In the genomic region with DNA sequence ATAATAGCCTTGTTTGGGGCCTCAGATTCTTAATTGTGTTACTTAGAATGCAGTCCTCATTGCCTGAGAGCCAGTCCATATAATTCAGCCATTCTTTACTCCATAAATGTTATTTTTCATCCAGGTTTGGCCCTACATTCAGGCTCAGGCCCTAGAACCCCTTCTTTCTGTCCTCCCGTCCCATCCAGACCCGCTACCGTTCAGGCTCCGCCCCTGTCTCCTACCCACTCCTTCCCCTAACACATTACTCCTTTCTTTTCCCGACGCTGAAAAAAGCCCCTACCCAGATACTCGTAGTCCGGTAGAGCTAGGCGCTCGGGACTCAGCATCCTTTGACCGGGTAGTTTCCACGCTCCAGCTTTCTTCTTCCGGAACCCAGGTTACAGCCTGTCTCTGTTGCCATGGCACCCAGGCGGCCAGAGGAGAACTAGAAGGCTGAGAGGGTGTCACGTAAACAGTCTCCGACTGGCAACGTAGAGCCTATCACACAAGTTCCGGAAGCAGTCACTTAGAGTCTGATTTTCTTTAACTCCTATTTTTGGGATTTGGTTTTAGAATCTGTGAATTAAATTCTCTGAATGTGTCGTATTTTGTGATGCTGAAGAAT, we compare ENCODE assay signal across 8 mouse cellular contexts. TPM values are rescaled to one million over a fixed set of nuclear protein-coding genes. Genes with fewer than 3 reads are reported as not detected.
DNase-seq lines count a peak whose midpoint lies in the region; ATAC-seq and TF ChIP-seq lines count a peak whose summit lies in the region.

TSS of gene 1110051M20Rik (minus strand) at position 419 of the 607 bp plus-strand sequence.

- no peak for TF ChIP-seq CTCF in E14TG2a.4 (conservative IDR thresholded peaks at IDR 0.05; ENCODE audit: low read length)

- no peaks in the 10 kb centered on the region for H3K36me3 ChIP-seq in E14TG2a.4 (ENCODE audit: insufficient read depth, low read length)
- no peaks in the 10 kb centered on the region for H3K36me3 ChIP-seq in forebrain, embryonic 11.5 days (ENCODE audit: control insufficient read depth, insufficient read depth, low read length)
- H3K36me3 ChIP-seq in heart, embryonic 15.5 days, result no peaks in the 10 kb centered on the region
- no peaks in the 10 kb centered on the region for H3K36me3 ChIP-seq in liver, embryonic 13.5 days
- H3K36me3 ChIP-seq in stomach, embryonic 14.5 days (ENCODE audit: control insufficient read depth, insufficient read depth, low read length), result no peaks in the 10 kb centered on the region

- ATAC-seq in forebrain, embryonic 11.5 days (replicated peaks; ENCODE audit: low FRiP score), result peak; percentile 95
- ATAC-seq in heart, embryonic 15.5 days (replicated peaks; ENCODE audit: insufficient number of reproducible peaks, insufficient read depth, low FRiP score, low read depth), result peak; percentile 77; the same call in 1 of the 2 replicates
- no peak for ATAC-seq in liver, embryonic 13.5 days (ENCODE audit: low read depth)
- peak; percentile 91 for ATAC-seq in stomach, embryonic 14.5 days (ENCODE audit: insufficient number of reproducible peaks, insufficient read depth, low FRiP score, low read depth)

- H3K4me2 ChIP-seq in forebrain, embryonic 11.5 days (ENCODE audit: low read depth, low read length, severe bottlenecking), result peak within 1 kb of the TSS; percentile 69
- H3K4me2 ChIP-seq in heart, embryonic 15.5 days, result peak within 1 kb of the TSS; percentile 65
- H3K4me2 ChIP-seq in liver, embryonic 13.5 days, result peak within 1 kb of the TSS; percentile 75
- peak within 1 kb of the TSS; percentile 50 for H3K4me2 ChIP-seq in stomach, embryonic 14.5 days (replicated peaks; ENCODE audit: low read depth, low read length)

- peak within 1 kb of the TSS; percentile 44; the same call in 1 of the 2 replicates for H3K27ac ChIP-seq in forebrain, embryonic 11.5 days (ENCODE audit: low read depth, low read length)
- H3K27ac ChIP-seq in heart, embryonic 15.5 days, result 0 out of 2 replicates have a peak within 1 kb of the TSS, but pooled peaks have one; percentile 11
- H3K27ac ChIP-seq in liver, embryonic 13.5 days, result no peak within 1 kb of the TSS
- H3K27ac ChIP-seq in stomach, embryonic 14.5 days (ENCODE audit: low read length), result no peak within 1 kb of the TSS

- peak within 1 kb of the TSS; percentile 59 for H3K9ac ChIP-seq in forebrain, embryonic 11.5 days (ENCODE audit: low read length)
- H3K9ac ChIP-seq in heart, embryonic 15.5 days, result peak within 1 kb of the TSS; percentile 47
- H3K9ac ChIP-seq in liver, embryonic 13.5 days, result peak within 1 kb of the TSS; percentile 45
- H3K9ac ChIP-seq in stomach, embryonic 14.5 days (replicated peaks; ENCODE audit: low read depth, low read length), result 0 out of 2 replicates have a peak within 1 kb of the TSS, but pooled peaks have one; percentile 32

- no peaks in the 10 kb centered on the region for H3K27me3 ChIP-seq in E14TG2a.4 (ENCODE audit: insufficient read depth, low read length)
- no peaks in the 10 kb centered on the region for H3K27me3 ChIP-seq in forebrain, embryonic 11.5 days (ENCODE audit: control insufficient read depth, insufficient read depth, low read length)
- no peaks in the 10 kb centered on the region for H3K27me3 ChIP-seq in heart, embryonic 15.5 days
- no peaks in the 10 kb centered on the region for H3K27me3 ChIP-seq in liver, embryonic 13.5 days
- H3K27me3 ChIP-seq in stomach, embryonic 14.5 days (ENCODE audit: control insufficient read depth, insufficient read depth, low read length), result no peaks in the 10 kb centered on the region

- peak; percentile 86 for DNase-seq in c-Kit-positive CD71-positive TER-119-negative erythroid progenitor cells, embryonic 14.5 days (ENCODE audit: low read depth)
- peak; percentile 91 for DNase-seq in forebrain, embryonic 11.5 days (ENCODE audit: low spot score)
- DNase-seq in kidney, postnatal 14 days, result peak; percentile 92
- DNase-seq in liver, embryonic 13.5 days, result peak; percentile 66
- peak; percentile 81 to 86 for DNase-seq in natural killer cell, adult 2 months (ENCODE audit: low spot score in 2 of 2)

- peaks cover 17% of the 10 kb centered on the region for H3K4me1 ChIP-seq in E14TG2a.4 (replicated peaks; ENCODE audit: low read depth, low read length)
- H3K4me1 ChIP-seq in forebrain, embryonic 11.5 days (replicated peaks; ENCODE audit: control insufficient read depth, insufficient read depth, low read length), result no peaks in the 10 kb centered on the region; the same call in 1 of the 2 replicates
- peaks cover 6% of the 10 kb centered on the region for H3K4me1 ChIP-seq in heart, embryonic 15.5 days (replicated peaks)
- H3K4me1 ChIP-seq in liver, embryonic 13.5 days (replicated peaks), result peaks cover 7% of the 10 kb centered on the region
- peaks cover 4% of the 10 kb centered on the region; the same call in 1 of the 2 replicates for H3K4me1 ChIP-seq in stomach, embryonic 14.5 days (ENCODE audit: control insufficient read depth, insufficient read depth, low read length)

- H3K4me3 ChIP-seq in E14TG2a.4 (replicated peaks; ENCODE audit: low read length), result peak within 1 kb of the TSS; percentile 84
- H3K4me3 ChIP-seq in forebrain, embryonic 11.5 days (ENCODE audit: low read depth, low read length), result peak within 1 kb of the TSS; percentile 66
- H3K4me3 ChIP-seq in heart, embryonic 15.5 days, result peak within 1 kb of the TSS; percentile 71
- peak within 1 kb of the TSS; percentile 67 for H3K4me3 ChIP-seq in liver, embryonic 13.5 days (replicated peaks)
- H3K4me3 ChIP-seq in stomach, embryonic 14.5 days (ENCODE audit: low read depth, low read length), result peak within 1 kb of the TSS; percentile 59

- no peaks in the 10 kb centered on the region for H3K9me3 ChIP-seq in E14TG2a.4 (ENCODE audit: low read length)
- H3K9me3 ChIP-seq in forebrain, embryonic 11.5 days (ENCODE audit: control insufficient read depth, low read length), result no peaks in the 10 kb centered on the region
- H3K9me3 ChIP-seq in heart, embryonic 15.5 days (replicated peaks), result no peaks in the 10 kb centered on the region
- no peaks in the 10 kb centered on the region for H3K9me3 ChIP-seq in liver, embryonic 13.5 days (replicated peaks)
- H3K9me3 ChIP-seq in stomach, embryonic 14.5 days (ENCODE audit: control insufficient read depth, low read depth, low read length), result no peaks in the 10 kb centered on the region

- WGBS in forebrain, embryonic 11.5 days, result under 1% methylated on average over 19 of the region's 19 CpGs
- WGBS in heart, embryonic 15.5 days, result 1% methylated on average over 19 of the region's 19 CpGs
- WGBS in liver, embryonic 13.5 days (ENCODE audit: insufficient replicate concordance), result 2% methylated on average over 19 of the region's 19 CpGs
- WGBS in stomach, embryonic 14.5 days, result 1% methylated on average over 19 of the region's 19 CpGs

RNA-seq across cellular contexts. Expression of gene 1110051M20Rik, which starts in this region (rescaled TPM):
- polyA plus RNA-seq in forebrain, embryonic 11.5 days (2014; fragmentation: Nextera tagmentation; extraction: Ambion mirVana), result 102 and 114 TPM in 2 replicates
- 34.8 and 41.5 TPM in 2 replicates for polyA plus RNA-seq in heart, embryonic 15.5 days (2015; fragmentation: Nextera tagmentation; extraction: Ambion mirVana)
- polyA plus RNA-seq in liver, embryonic 13.5 days (2015; fragmentation: Nextera tagmentation; extraction: Ambion mirVana), result 7.5 and 7.7 TPM in 2 replicates
- polyA plus RNA-seq in stomach, embryonic 14.5 days (2014; fragmentation: Nextera tagmentation; extraction: Ambion mirVana), result 60.0 and 67.1 TPM in 2 replicates

Comparison
In these comparisons a context has a peak if more than half of its experiments do, and no peak if none do; other contexts are left out.
1. H3K27ac ChIP-seq: peak in forebrain, embryonic 11.5 days (single experiment) and heart, embryonic 15.5 days (single experiment); none in liver, embryonic 13.5 days (single experiment) and stomach, embryonic 14.5 days (single experiment).
2. Peak in every context shown above with its lines, with median percentiles within 50 percentile points of each other: H3K4me3 ChIP-seq, DNase-seq, H3K4me2 ChIP-seq and H3K9ac ChIP-seq.